ENCODE assay signal across 20 mouse cellular contexts in the genomic region with DNA sequence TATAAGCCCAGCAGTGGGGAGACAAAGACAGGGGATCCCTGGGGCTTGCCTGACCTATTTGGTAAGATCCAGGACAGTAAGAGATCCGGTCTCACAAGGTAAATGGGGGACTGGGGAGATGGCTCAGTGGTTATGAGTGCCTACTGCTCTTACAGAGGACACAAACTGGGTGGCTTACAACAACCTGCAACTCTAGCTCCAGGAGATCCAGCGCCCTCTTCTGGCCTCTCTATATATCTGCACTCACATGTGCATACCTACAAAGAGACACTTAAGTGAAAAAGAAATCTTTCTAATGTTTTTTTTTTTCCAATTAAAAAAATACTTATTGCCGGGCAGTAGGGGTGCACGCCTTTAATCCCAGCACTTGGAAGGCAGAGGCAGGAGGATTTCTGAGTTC. TPM values are rescaled to one million over a fixed set of nuclear protein-coding genes. Genes with fewer than 3 reads are reported as not detected.
DNase-seq lines count a peak whose midpoint lies in the region; ATAC-seq and TF ChIP-seq lines count a peak whose summit lies in the region.
"Had no signal": no experiment of that assay in that cellular context is flagged by ENCODE, and none has a peak within 500 bp of the region (broad histone marks: within the 10 kb centered on the region; RNA-seq: fewer than 3 reads in every experiment).

No protein-coding gene starts in this region.

- no peaks in the 10 kb centered on the region for H3K9me3 ChIP-seq in lung, embryonic 14.5 days (ENCODE audit: low read depth, low read length)
- H3K9me3 ChIP-seq: embryonic facial prominence, embryonic 12.5 days; forebrain, embryonic 15.5 days; heart, embryonic 10.5 days; hindbrain, embryonic 12.5 days had no signal

- no peak for TF ChIP-seq POLR2A in kidney, adult 2 months (IDR thresholded peaks at IDR 0.05; ENCODE audit: low read depth, low read length)

- DNase-seq in kidney, adult 2 months = no peak
- no peak for DNase-seq in kidney, adult 18-20 months
- no peak for DNase-seq in lung, embryonic 14.5 days
- no peak for DNase-seq in lung, postnatal 25 days (ENCODE audit: low spot score)
- DNase-seq in Patski (ENCODE audit: low read depth, low spot score) = no peak
- DNase-seq in adrenal gland, adult 8-10 months = no peak
- DNase-seq in right cerebral cortex, postnatal 10 days (ENCODE audit: low spot score in 2 of 2) = no peak
- DNase-seq: cerebellum, adult 11-12 months; cerebellum, adult 9-10 months; cerebellum, postnatal 25 days; gastrocnemius, postnatal 10 days; heart, adult 18-20 months; heart, postnatal 10 days; heart, postnatal 4 days had no signal

- in situ Hi-C loops in Patski (cut with MboI; ENCODE audit: low pct_unique_long_range_greater_than_20kb) = no loop called here

- POLR2A ChIA-PET in Patski (lab: Charles Lee) = no interaction called here

- H3K36me3 ChIP-seq in kidney, adult 2 months (ENCODE audit: control insufficient read depth, insufficient read depth, low read length) = no peaks in the 10 kb centered on the region
- no peaks in the 10 kb centered on the region for H3K36me3 ChIP-seq in lung, embryonic 14.5 days (ENCODE audit: insufficient read depth)
- H3K36me3 ChIP-seq: embryonic facial prominence, embryonic 12.5 days; forebrain, embryonic 15.5 days; heart, embryonic 10.5 days; hindbrain, embryonic 12.5 days had no signal

- H3K27ac ChIP-seq in kidney, adult 2 months (ENCODE audit: insufficient read depth, low read depth, low read length) = no peak overlapping the region
- no peak overlapping the region for H3K27ac ChIP-seq in lung, embryonic 14.5 days (ENCODE audit: low read depth)
- H3K27ac ChIP-seq: embryonic facial prominence, embryonic 12.5 days; forebrain, embryonic 15.5 days; heart, embryonic 10.5 days; hindbrain, embryonic 12.5 days had no signal

- 0 out of 2 replicates have a peak, but pooled peaks have one; percentile 2 for TF ChIP-seq CTCF in kidney, adult 2 months (conservative IDR thresholded peaks at IDR 0.05; ENCODE audit: insufficient read depth, insufficient read length, low read depth, low read length)
- TF ChIP-seq CTCF in lung, embryonic 14.5 days (IDR thresholded peaks at IDR 0.05; ENCODE audit: low read depth) = 0 out of 2 replicates have a peak, but pooled peaks have one; percentile 2
- TF ChIP-seq CTCF in Patski (IDR thresholded peaks at IDR 0.05) = peak; percentile 40

- H3K4me2 ChIP-seq in lung, embryonic 14.5 days = no peak overlapping the region
- H3K4me2 ChIP-seq: embryonic facial prominence, embryonic 12.5 days; forebrain, embryonic 15.5 days; hindbrain, embryonic 12.5 days had no signal

- H3K27me3 ChIP-seq in kidney, adult 2 months (replicated peaks; ENCODE audit: control insufficient read depth, insufficient read depth, low read length) = no peaks in the 10 kb centered on the region
- H3K27me3 ChIP-seq in lung, embryonic 14.5 days (ENCODE audit: insufficient read depth, low read length) = no peaks in the 10 kb centered on the region
- no peaks in the 10 kb centered on the region for H3K27me3 ChIP-seq in Patski
- H3K27me3 ChIP-seq: embryonic facial prominence, embryonic 12.5 days; forebrain, embryonic 15.5 days; hindbrain, embryonic 12.5 days had no signal

- ATAC-seq in lung, embryonic 14.5 days (ENCODE audit: insufficient read depth) = no peak
- no peak for ATAC-seq in Patski
- ATAC-seq: forebrain, embryonic 15.5 days; hindbrain, embryonic 16.5 days; inflammation-experienced regulatory T-cells, adult 6 months had no signal

- H3K4me1 ChIP-seq in kidney, adult 2 months (ENCODE audit: control insufficient read depth, insufficient read depth, low read length) = no peaks in the 10 kb centered on the region
- H3K4me1 ChIP-seq in lung, embryonic 14.5 days (ENCODE audit: insufficient read depth) = peaks cover 5% of the 10 kb centered on the region
- H3K4me1 ChIP-seq: embryonic facial prominence, embryonic 12.5 days; forebrain, embryonic 15.5 days; hindbrain, embryonic 12.5 days had no signal

- 75% methylated on average over 4 of the region's 4 CpGs for WGBS in kidney, adult 2 months
- 71% methylated on average over 4 of the region's 4 CpGs for WGBS in lung, embryonic 14.5 days

- no peak overlapping the region for H3K9ac ChIP-seq in lung, embryonic 14.5 days
- H3K9ac ChIP-seq: embryonic facial prominence, embryonic 12.5 days; forebrain, embryonic 15.5 days; hindbrain, embryonic 12.5 days had no signal

- CTCF ChIA-PET in Patski (lab: Charles Lee) = no interaction called here

- H3K4me3 ChIP-seq in kidney, adult 2 months (ENCODE audit: insufficient read depth, low read depth, low read length) = no peak overlapping the region
- no peak overlapping the region for H3K4me3 ChIP-seq in lung, embryonic 14.5 days (ENCODE audit: low read depth, low read length)
- H3K4me3 ChIP-seq: embryonic facial prominence, embryonic 12.5 days; forebrain, embryonic 15.5 days; heart, embryonic 10.5 days; hindbrain, embryonic 12.5 days had no signal

RNA-seq across cellular contexts. Expression of gene Eif4h, which starts 7.2 kb away (rescaled TPM):
- polyA plus RNA-seq in kidney, adult 2 months (2012; rRNA removed) = 192 and 218 TPM in 2 replicates
- 557 and 559 TPM in 2 replicates for polyA plus RNA-seq in lung, embryonic 14.5 days (2014; fragmentation: Nextera tagmentation; extraction: Ambion mirVana)
- polyA plus RNA-seq in Patski (2021) = 390 TPM
- total RNA-seq in adrenal gland, adult 8-10 months (2022) = 100 to 1,000 TPM; 241 to 258 (median 257) TPM

RNA-seq across cellular contexts. Expression of gene Lat2, which starts 31.6 kb away (rescaled TPM):
- 1.8 and 3.3 TPM in 2 replicates for polyA plus RNA-seq in kidney, adult 2 months (2012; rRNA removed)
- polyA plus RNA-seq in lung, embryonic 14.5 days (2014; fragmentation: Nextera tagmentation; extraction: Ambion mirVana) = 2.1 and 2.9 TPM in 2 replicates
- 0.65 TPM for polyA plus RNA-seq in Patski (2021)
- 10 to 100 TPM in 2 of 4 experiments, 1 to 10 TPM in 2; 4.8 to 11.3 (median 8.0) TPM for total RNA-seq in adrenal gland, adult 8-10 months (2022)

RNA-seq across cellular contexts. Expression of gene Limk1, which starts 41.9 kb away (rescaled TPM):
- polyA plus RNA-seq in kidney, adult 2 months (2012; rRNA removed) = 7.3 and 7.9 TPM in 2 replicates
- 8.2 and 10.0 TPM in 2 replicates for polyA plus RNA-seq in lung, embryonic 14.5 days (2014; fragmentation: Nextera tagmentation; extraction: Ambion mirVana)
- 18.6 TPM for polyA plus RNA-seq in Patski (2021)
- total RNA-seq in adrenal gland, adult 8-10 months (2022) = 10 to 100 TPM; 22.4 to 25.4 (median 23.7) TPM
